Mouse (Mus musculus): Measurements from ENCODE around the gene Wbp1l.
A peak's percentile ranks its signal among the peaks of the same experiment; 100 is the strongest.

The Wbp1l gene

DNA sequence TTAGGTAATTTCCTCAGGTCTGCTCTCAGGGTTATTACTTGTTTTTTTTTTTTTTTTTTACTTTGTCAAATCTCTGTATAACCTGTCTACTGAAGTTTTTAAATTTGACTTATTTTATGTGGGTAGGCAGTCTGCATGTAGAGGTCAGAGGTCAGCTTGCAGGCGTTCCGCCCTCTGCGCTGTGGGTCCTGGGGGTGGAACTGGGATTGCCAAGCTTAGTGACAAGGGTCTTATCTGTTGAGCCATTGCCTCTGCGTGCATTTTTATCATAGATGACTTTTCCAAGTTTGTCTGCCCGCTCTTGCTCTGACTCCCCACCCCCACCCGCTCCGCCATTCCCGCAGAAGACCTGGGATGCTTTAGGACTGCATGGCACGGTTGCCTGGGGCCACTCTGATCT is 36.9 kb downstream of the Wbp1l start:
- no peak for DNase-seq

- DNase-seq: no peak
These were observed 38.7 kb downstream of the Wbp1l start for GRCm38 (mm10) chr19:46637598-46637997.

DNA sequence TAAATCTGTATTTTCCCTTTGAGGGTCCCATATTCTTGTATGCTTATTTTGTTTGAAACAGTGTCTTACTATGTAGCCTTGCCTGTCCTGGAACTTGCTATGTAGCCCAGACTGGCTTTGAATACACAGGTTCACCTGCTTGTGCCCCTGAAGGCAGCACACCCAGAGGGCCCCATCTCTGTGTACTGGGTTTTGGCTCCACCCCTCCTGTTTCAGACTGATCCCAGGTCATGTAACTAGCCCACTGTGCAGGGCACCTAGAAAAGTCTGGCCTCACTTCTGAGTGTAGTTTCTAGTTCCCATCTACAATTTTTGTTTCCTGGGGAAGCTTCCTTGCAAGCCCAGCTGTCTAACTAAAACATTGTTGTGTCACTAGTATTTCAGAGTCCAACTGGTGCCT is 40.2 kb downstream of the Wbp1l start:
- no peak for DNase-seq

GRCm38 (mm10) chr19:46639496-46639895 is 40.6 kb downstream of the Wbp1l start:
- DNase-seq: peak; percentile 25

DNA sequence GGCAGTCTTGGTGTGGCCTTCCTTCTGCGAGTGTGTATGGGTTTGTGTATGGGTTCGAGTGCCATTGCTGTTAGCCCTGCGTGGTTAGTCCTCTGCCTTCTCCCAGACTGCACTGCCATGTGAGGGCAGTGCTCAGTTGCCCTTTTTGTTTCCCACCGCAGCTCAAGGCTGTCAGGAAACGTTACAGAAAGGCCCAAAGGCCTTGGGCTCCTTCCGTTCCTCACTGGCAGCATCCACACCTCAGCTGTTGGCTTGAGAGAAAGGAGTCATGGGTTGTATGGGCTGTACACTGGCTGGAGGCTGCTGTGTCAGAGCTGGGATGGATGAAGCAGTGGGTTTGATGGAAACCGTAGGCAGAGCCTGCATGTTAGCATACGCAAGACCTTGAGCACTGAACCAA is 41.9 kb downstream of the Wbp1l start:
- no peak for DNase-seq

DNA sequence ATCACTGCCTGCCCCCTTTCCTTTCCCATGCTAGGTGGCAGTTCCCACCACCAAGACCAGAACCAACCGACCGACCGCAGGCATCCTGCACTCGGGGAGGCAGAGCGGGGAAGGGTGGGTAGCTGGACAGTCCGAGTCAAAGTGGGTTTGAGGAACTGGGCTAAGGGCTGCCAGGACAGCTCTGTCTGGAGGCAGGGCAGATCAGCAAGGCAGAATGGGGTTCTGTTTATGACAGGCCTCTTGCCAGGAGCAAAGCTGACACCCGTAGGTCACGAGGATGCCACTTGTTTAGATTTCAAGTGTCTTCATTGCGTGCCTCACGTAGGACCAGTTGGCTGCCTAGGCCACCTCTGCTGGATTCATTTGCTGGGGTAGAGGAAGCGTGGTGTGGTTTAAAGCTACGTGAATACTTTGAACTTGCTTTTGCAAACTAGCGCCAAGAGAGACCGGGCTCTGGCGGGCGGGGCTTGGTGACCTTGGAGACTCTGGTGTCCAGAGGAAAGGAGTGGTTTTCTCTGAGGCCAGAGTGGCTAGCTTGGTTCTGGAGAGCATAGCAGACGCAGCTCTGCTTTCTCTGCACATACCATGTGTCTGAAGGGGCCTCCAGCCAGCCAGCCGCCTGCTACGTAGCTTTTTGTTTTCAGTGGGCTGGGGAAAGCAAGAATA is 42.7 kb downstream of the Wbp1l start:
- no peak for DNase-seq

GRCm38 (mm10) chr19:46642136-46642753 is 43.4 kb downstream of the Wbp1l start:
- no peak for DNase-seq

DNA sequence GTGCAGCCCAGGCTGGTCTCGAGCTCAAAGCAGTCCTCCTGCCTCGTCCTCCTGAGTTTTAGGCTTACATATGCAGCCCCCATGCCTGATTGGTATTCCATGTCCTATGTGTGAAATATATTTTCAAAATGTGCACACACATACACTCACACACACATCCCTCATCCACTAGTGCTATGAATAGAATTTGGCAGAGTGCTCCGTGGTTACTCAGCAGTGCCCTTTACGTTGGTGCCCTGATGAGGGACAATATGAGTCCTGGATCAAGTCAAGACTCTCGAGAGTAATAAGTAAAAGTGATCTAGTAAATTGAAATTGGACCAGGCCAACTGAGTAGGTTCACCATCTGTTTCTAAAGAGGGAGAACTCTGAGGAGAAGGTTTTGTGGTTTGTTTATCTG is 44.4 kb downstream of the Wbp1l start:
- no peak for DNase-seq

DNA sequence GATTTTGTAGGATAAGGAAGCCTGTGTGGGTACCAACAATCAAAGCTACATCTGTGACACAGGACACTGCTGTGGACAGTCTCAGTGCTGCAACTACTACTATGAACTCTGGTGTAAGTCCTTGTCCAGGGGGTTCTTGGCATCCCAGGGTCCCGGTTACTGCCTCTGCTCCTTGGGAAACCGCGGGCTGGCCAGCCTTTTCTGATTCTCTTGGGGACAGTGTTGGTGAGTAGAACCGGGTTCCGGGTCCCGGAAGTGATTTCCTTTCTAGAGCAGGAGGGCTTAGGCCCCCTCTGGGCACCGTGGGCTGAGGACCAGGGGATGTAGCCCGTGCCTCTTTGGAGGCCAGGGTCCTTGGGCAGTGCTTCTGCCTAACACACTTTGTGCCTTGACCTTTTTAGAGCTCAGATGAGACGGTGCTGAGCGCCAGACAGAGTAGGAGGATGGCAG is 45.5 kb downstream of the Wbp1l start:
- no peak for DNase-seq

GRCm38 (mm10) chr19:46644793-46645602 is 46.1 kb downstream of the Wbp1l start:
- no peak for DNase-seq

DNA sequence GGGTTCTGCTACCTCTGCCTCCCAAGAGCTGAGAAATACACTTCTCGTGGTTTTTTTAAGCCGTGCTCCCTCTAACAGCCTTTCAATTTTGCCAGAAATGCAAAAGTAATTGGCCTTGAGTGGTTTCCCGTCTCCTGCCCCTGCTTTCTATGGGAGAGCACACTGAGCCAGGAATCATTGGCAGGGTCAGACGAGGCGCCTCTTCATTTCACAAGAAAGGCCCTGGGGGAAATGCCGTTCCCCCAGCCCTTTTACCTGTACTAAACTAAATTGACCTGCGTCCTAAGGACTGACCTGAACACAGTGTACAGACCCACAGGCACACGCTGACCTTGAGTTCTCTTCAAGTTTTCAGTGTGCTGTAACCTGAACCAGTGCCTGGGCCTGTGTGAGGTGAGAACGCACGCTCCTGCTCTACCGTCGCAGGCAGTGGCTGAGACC is 47.2 kb downstream of the Wbp1l start:
- no peak for DNase-seq

DNA sequence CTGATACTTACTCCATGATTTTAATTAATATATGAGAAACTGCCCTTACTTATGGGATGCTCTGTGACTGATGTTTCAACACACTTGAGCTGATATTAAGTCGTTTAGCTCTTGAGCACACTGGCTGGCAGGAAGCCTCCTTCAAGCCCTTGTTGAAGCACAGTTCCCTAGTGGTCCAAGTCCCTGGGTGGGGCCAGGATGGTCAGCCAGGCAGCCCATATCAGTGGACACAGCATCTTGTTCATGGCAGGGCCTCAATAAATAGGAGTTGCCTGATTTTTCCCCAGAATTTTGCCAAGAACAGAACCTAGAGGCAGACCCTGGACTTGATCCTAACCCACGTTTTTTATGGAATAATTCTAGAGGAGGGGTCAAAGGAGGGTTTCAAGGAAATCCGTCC is 48.4 kb downstream of the Wbp1l start:
- no peak for DNase-seq

DNA sequence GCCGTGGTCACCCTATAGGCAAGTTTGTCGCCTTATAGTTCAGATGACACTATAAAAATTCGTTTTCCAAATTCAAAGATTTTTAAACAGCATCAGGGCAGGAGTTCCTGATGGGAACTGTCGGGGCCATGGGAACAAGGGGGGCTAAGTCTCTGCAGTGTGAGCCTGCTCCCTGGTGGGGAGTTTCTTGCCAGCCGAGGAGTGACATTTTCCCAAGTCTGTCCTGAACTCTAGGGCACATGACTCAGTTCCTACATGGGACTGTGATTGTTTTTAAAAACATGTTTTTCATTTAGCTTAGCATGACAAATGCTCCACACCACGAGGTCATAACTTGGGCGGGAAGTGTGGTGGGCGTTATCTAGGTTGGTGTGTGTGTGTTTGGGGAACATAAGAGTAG is 49.0 kb downstream of the Wbp1l start:
- no peak for DNase-seq

DNA sequence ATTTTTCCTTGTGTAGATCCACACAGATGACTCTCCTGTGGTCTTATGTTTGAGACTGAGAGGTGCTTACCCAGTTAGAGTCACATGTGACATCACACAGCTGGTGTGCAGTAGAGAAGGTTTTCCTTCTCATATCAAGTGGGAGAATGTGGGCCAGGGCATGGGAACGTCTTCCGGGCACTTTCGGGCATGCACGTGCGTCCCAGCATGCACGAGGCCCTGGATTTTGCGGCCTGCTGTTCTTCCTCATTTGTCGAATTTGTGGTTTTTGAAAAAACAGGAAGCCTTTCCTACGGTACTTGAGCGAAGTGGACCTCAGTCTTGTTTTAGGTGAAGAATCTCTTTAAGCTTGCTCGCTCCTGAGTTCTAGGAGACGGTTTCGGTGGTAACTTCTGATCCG is 49.7 kb downstream of the Wbp1l start:
- no peak for DNase-seq

DNA sequence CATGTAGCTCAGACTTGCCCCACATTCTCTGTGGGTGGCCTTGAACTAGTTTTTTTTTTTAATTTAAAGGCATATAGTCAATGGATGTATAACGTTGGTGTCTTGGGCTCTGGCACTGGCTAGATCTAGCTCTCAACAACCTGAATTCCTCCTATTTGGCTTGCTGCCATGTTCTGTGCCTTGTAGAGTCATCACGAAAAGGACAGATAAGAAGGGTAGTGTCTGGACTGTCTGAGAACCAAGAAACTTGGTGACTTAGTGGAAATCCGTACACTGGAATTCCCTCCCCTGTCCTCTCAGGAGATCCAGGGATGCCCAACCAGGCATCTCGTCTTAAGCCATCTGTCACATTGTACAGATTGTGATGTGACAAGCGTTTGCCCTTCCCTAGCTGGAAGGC is 54.3 kb downstream of the Wbp1l start:
- no peak for DNase-seq

DNA sequence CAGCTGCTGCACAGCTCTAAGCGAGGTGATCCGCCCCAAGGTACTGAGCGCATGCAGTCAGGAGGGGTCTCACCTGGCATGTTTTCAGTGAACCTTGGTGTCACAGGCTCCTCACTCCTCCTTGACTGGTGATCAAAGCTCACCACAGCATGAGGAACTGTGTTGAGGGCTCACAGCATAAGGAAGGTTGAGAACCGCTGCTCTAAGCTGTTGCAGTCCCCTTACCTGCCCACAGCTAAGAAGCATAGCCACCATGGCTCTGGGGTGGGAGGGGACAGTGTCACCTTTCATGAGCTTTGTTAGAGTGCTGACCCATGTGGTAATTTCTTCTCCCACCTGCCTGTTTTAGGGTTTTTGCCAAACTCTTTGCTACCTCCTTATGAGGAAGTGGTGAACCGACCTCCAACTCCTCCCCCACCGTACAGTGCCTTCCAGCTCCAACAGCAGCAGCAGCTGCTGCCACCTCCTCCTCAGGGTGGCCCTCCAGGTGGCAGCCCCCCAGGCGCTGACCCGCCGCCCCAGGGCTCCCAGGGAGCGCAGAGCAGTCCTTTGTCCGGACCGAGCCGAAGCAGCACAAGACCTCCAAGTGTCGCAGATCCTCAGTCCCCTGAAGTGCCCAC is 54.8 kb downstream of the Wbp1l start:
- peak; percentile 65 for DNase-seq

DNA sequence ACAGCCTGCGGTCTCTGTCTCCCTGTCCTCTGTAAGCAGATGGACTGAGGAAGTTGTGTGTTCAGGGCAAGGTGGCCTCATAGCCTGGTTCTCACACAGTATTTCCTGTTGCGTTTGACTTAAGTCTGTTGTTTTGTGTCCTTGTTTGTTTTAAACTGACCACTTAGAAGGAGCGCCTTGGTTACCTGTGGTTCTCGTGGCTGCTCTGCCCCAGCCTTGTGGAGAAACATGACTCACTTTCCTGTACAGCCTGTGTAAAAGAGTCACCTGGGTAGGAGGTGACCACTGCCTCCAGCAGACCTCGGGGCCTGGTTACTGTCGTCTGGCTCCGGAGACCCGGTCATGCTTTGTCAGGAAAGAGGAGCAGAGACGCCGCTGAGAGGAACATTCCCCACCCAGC is 56.7 kb downstream of the Wbp1l start:
- DNase-seq: no peak

DNA sequence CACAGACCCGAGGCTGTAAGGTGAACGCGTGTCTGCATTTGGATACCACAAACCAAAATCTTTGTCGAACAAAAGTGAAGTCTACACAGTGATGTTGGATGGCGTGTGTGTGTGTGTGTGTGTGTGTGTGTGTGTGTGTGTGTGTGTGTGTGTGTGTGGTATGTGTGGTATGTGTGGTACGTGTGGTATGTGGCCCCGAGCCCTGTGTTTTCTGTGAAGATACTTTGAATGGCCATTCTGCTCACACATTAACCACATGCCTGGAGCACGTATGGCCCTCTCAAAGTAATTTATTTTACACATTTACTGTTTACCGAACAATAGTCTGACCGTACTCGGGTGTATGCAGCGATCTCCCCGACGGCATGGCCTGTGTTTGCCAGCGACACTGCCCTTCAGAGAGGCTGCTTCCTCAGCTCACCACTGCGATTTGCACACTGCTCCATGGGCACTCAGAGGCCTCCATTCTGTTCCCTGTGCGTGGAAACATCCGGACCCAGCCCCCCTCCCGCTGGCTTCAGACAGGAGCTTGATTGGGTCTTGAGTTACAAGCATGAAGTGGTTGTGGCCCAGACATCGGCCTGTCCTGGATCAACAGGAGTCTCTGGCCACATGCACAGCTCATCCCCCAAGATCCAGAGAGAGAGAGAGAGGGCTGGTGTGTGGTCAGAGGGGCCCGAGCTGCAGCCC is 57.4 kb downstream of the Wbp1l start:
- DNase-seq: no peak

DNA sequence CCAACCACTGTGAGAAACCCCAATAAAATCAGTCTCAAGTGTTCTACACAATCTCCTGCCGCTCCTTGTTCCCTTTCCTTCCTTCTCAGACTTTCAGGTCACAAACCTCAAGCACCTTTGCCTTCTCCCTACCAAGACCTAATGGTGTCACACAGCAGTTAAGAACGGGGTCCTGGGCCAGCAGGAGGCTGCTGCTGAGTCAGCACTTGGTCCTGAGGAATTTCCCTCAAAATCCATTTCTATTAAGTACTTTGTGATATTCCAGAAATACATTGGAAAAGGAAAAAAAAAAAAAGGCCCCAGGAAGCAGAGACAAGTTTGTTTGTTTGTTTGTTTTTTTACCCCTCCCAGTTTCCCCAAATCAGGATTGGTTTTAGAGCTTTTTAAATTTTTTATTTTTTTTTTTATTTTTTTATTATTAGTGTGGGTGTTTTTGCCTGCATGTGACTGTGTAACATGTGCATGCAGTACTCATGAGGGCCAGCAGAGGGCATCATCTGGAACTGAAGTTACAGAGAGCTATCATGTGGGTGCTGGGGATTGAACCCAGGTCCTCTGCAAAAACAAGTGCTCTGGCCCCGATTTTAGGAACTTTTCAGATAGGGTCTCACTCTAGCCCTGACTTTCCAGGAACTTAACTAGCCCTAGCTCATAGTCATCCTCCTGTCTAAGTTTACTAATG is 58.6 kb downstream of the Wbp1l start:
- peak; percentile 45 for DNase-seq

DNA sequence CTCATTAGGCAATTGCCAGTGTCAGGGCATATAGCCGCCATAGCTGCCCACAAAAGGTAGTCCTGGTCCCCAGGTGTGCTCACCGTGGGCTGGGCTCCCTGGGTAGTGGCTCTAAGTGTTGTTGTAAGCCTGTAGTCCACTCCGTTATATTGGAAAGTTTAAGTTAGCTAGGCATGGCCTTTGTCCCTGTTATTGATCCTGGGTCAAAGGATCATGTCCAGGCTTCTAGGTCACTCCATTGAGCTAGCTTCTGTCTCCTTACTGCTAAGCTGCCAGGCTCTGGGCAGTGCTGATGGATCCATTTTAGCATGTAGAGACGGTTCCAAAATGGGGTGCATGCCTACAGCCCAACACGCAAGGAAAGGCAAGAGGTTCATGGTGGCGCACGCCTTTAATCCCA is 59.5 kb downstream of the Wbp1l start:
- DNase-seq: no peak

- no peak for DNase-seq
These were observed 60.0 kb downstream of the Wbp1l start for GRCm38 (mm10) chr19:46658851-46659250.

DNA sequence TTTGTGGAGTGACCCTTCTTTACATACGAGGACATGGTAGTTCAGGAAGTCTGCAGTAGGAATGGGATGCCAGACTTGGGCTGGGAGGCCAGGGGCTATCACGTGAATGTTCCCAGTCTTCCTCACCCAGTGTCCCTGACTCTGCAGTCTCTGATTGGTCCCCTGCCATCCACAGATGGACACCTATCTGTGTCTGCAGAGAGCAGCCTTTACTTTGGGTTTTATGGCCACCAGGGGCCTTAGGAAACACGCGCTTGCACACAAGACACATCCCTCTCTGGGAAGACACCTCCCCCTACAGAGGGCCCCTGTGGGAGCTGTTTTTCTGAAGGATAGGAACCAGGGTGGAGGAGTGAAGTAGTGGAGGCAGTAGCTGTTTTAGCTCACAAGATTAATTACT is 62.6 kb downstream of the Wbp1l start:
- DNase-seq: no peak
